Mouse (Mus musculus) heart, embryonic 15.5 days (tissue): ENCODE data around the gene Dcst1. TPM values are rescaled to one million over a fixed set of nuclear protein-coding genes. Genes with fewer than 3 reads are reported as not detected.

Experiments used
- ATAC-seq: fragments of 200-750 bp; cut with Nextera tagmentation; replicated peaks from 2 replicates; pipeline ENCODE4 v1.8.0; 2017; ENCODE audit warnings: low read depth, moderate TSS enrichment; ENCODE audit not compliant: insufficient number of reproducible peaks, insufficient read depth, low FRiP score
- H3K27ac ChIP-seq: fragments of 300-500 bp; sonication (generic); 2 replicates; pipeline ENCODE4 v1.5.1; 2015; ENCODE audit warnings: mild to moderate bottlenecking, inconsistent platforms
- H3K27me3 ChIP-seq: fragments of 300-500 bp; sonication (generic); 2 replicates; pipeline ENCODE4 v1.6.1; 2015; ENCODE audit warnings: inconsistent platforms
- H3K36me3 ChIP-seq: fragments of 300-500 bp; sonication (generic); 2 replicates; pipeline ENCODE4 v1.6.1; 2015; ENCODE audit warnings: mild to moderate bottlenecking, inconsistent platforms
- H3K4me1 ChIP-seq: fragments of 300-500 bp; sonication (generic); replicated peaks from 2 replicates; pipeline ENCODE4 v1.6.1; 2015; ENCODE audit warnings: inconsistent platforms
- H3K4me2 ChIP-seq: fragments of 300-500 bp; sonication (generic); 2 replicates; pipeline ENCODE4 v1.6.1; 2015; ENCODE audit warnings: inconsistent platforms, mild to moderate bottlenecking, moderate library complexity
- H3K4me3 ChIP-seq: fragments of 300-500 bp; sonication (generic); 2 replicates; pipeline ENCODE4 v1.5.1; 2015; ENCODE audit warnings: mild to moderate bottlenecking, inconsistent platforms
- H3K9ac ChIP-seq: fragments of 300-500 bp; sonication (generic); 2 replicates; pipeline ENCODE4 v1.6.1; 2015; ENCODE audit warnings: mild to moderate bottlenecking, inconsistent platforms
- H3K9me3 ChIP-seq: fragments of 300-500 bp; sonication (generic); replicated peaks from 2 replicates; pipeline ENCODE4 v1.6.1; 2016; ENCODE audit warnings: inconsistent platforms
- WGBS: fragments of 180-500 bp; shearing (Covaris S2); methylation state at CpG from one replicate; pipeline ENCODE4 v1.1.7; 2015; ENCODE audit warnings: mixed read lengths; 5-methylcytosine and 5-hydroxymethylcytosine counted together
- polyA plus RNA-seq: library from polyadenylated mRNA; unstranded; fragments of >200 nt; fragmentation: Nextera tagmentation; extraction: Ambion mirVana; gene quantifications from 2 replicates; pipeline ENCODE4 v1.2.1, GENCODE M21; 2015

Dcst1 gene
- polyA plus RNA-seq, 1 experiment from 2014 or later, result 0.06 TPM

- no peak for ATAC-seq
- WGBS, result 16% methylated on average over 4 of the region's 4 CpGs
- no peak overlapping the region for H3K4me3 ChIP-seq
- H3K27me3 ChIP-seq, result peaks cover 27% of the 10 kb centered on the region
- no peaks in the 10 kb centered on the region for H3K36me3 ChIP-seq
- H3K4me2 ChIP-seq, result no peak overlapping the region
- H3K9ac ChIP-seq, result no peak overlapping the region
- H3K27ac ChIP-seq, result no peak overlapping the region
- no peaks in the 10 kb centered on the region for H3K9me3 ChIP-seq
- H3K4me1 ChIP-seq, result peaks cover 6% of the 10 kb centered on the region; the same call in 1 of the 2 replicates
These were observed 36.4 kb downstream of the Dcst1 start for GRCm38 (mm10) chr3:89328623-89329022.

GRCm38 (mm10) chr3:89327371-89327870 is 37.6 kb downstream of the Dcst1 start:
- H3K27ac ChIP-seq, result no peak overlapping the region
- ATAC-seq, result no peak
- 59% methylated on average over 9 of the region's 9 CpGs for WGBS
- H3K4me3 ChIP-seq, result no peak overlapping the region
- peaks cover 39% of the 10 kb centered on the region for H3K27me3 ChIP-seq
- H3K36me3 ChIP-seq, result no peaks in the 10 kb centered on the region
- peaks cover 13% of the 10 kb centered on the region for H3K4me1 ChIP-seq
- H3K9ac ChIP-seq, result no peak overlapping the region
- no peak overlapping the region for H3K4me2 ChIP-seq
- H3K9me3 ChIP-seq, result no peaks in the 10 kb centered on the region

- no peak for ATAC-seq
- 85% methylated on average over 8 of the region's 8 CpGs for WGBS
These were observed 39.2 kb downstream of the Dcst1 start for GRCm38 (mm10) chr3:89325882-89326281.

GRCm38 (mm10) chr3:89322514-89323165 is 42.4 kb downstream of the Dcst1 start, which contains the start of gene Efna3:
Efna3 (minus strand) TSS chr3:89322965.
- Histone ChIP-seq H3K27ac (no peak within 1 kb of the TSS), H3K4me2 (peak within 1 kb of the TSS; percentile 98), H3K4me3 (peak within 1 kb of the TSS; percentile 62), H3K36me3 (no peaks in the 10 kb centered on the region), H3K27me3 (peaks cover 72% of the 10 kb centered on the region), H3K9me3 (no peaks in the 10 kb centered on the region), H3K9ac (peak within 1 kb of the TSS; percentile 52), H3K4me1 (peaks cover 44% of the 10 kb centered on the region)
- WGBS, result under 1% methylated on average over 41 of the region's 53 CpGs
- ATAC-seq, result peak; percentile 40; the same call in 1 of the 2 replicates

More at GRCm38 (mm10) chr3:89325882-89326281, 39.2 kb downstream of the Dcst1 start:
- Histone ChIP-seq H3K9me3 (no peaks in the 10 kb centered on the region), H3K36me3 (no peaks in the 10 kb centered on the region), H3K9ac (no peak overlapping the region), H3K27me3 (peaks cover 54% of the 10 kb centered on the region), H3K4me2 (no peak overlapping the region), H3K4me1 (peaks cover 29% of the 10 kb centered on the region), H3K4me3 (no peak overlapping the region), H3K27ac (no peak overlapping the region)

- H3K36me3 ChIP-seq, result no peaks in the 10 kb centered on the region
- under 1% methylated on average over 14 of the region's 14 CpGs for WGBS
- H3K9me3 ChIP-seq, result no peaks in the 10 kb centered on the region
- no peak overlapping the region for H3K27ac ChIP-seq
- peak overlapping the region; percentile 52 for H3K9ac ChIP-seq
- H3K27me3 ChIP-seq, result peaks cover 73% of the 10 kb centered on the region
- ATAC-seq, result no peak
- peaks cover 46% of the 10 kb centered on the region for H3K4me1 ChIP-seq
- H3K4me2 ChIP-seq, result peak overlapping the region; percentile 98
- peak overlapping the region; percentile 62 for H3K4me3 ChIP-seq
These were observed 42.9 kb downstream of the Dcst1 start for GRCm38 (mm10) chr3:89322131-89322500.

GRCm38 (mm10) chr3:89321183-89322130 is 43.6 kb downstream of the Dcst1 start:
- Histone ChIP-seq H3K4me3 (peak overlapping the region; percentile 62), H3K9ac (peak overlapping the region; percentile 47), H3K4me2 (peak overlapping the region; percentile 98), H3K27me3 (peaks cover 75% of the 10 kb centered on the region), H3K27ac (no peak overlapping the region), H3K4me1 (peaks cover 51% of the 10 kb centered on the region), H3K36me3 (no peaks in the 10 kb centered on the region), H3K9me3 (no peaks in the 10 kb centered on the region)
- WGBS, result under 1% methylated on average over 66 of the region's 66 CpGs
- ATAC-seq, result no peak

GRCm38 (mm10) chr3:89320581-89321182 is 44.4 kb downstream of the Dcst1 start:
- Histone ChIP-seq H3K36me3 (no peaks in the 10 kb centered on the region), H3K4me1 (peaks cover 59% of the 10 kb centered on the region), H3K27me3 (peaks cover 80% of the 10 kb centered on the region), H3K27ac (no peak overlapping the region), H3K9me3 (no peaks in the 10 kb centered on the region), H3K9ac (peak overlapping the region; percentile 47; the same call in 1 of the 2 replicates), H3K4me3 (peak overlapping the region; percentile 62), H3K4me2 (peak overlapping the region; percentile 98)
- WGBS, result under 1% methylated on average over 41 of the region's 41 CpGs
- no peak for ATAC-seq

GRCm38 (mm10) chr3:89319591-89320350 is 45.3 kb downstream of the Dcst1 start:
- Histone ChIP-seq H3K4me1 (peaks cover 68% of the 10 kb centered on the region), H3K9me3 (no peaks in the 10 kb centered on the region), H3K36me3 (no peaks in the 10 kb centered on the region), H3K9ac (peak overlapping the region; percentile 48; the same call in 1 of the 2 replicates), H3K4me3 (peak overlapping the region; percentile 62), H3K27me3 (peaks cover 80% of the 10 kb centered on the region), H3K27ac (no peak overlapping the region), H3K4me2 (peak overlapping the region; percentile 98)
- 2% methylated on average over 58 of the region's 58 CpGs for WGBS
- no peak for ATAC-seq

- WGBS, result 14% methylated on average over 21 of the region's 21 CpGs
- Histone ChIP-seq H3K27ac (no peak overlapping the region), H3K4me2 (peak overlapping the region; percentile 98), H3K27me3 (peaks cover 76% of the 10 kb centered on the region), H3K9ac (no peak overlapping the region), H3K36me3 (no peaks in the 10 kb centered on the region), H3K4me3 (peak overlapping the region; percentile 62), H3K9me3 (no peaks in the 10 kb centered on the region), H3K4me1 (peaks cover 75% of the 10 kb centered on the region)
- no peak for ATAC-seq
These were observed 46.0 kb downstream of the Dcst1 start for GRCm38 (mm10) chr3:89318971-89319590.

GRCm38 (mm10) chr3:89318316-89318715 is 46.7 kb downstream of the Dcst1 start:
- peaks cover 76% of the 10 kb centered on the region for H3K4me1 ChIP-seq
- H3K27me3 ChIP-seq, result peaks cover 69% of the 10 kb centered on the region
- no peak overlapping the region for H3K9ac ChIP-seq
- no peaks in the 10 kb centered on the region for H3K9me3 ChIP-seq
- 68% methylated on average over 8 of the region's 8 CpGs for WGBS
- H3K36me3 ChIP-seq, result no peaks in the 10 kb centered on the region
- no peak overlapping the region for H3K4me3 ChIP-seq
- ATAC-seq, result no peak
- H3K4me2 ChIP-seq, result no peak overlapping the region
- no peak overlapping the region for H3K27ac ChIP-seq
